Mouse (Mus musculus): ENCODE measurements around the gene Itga9.

Itga9 gene

DNA sequence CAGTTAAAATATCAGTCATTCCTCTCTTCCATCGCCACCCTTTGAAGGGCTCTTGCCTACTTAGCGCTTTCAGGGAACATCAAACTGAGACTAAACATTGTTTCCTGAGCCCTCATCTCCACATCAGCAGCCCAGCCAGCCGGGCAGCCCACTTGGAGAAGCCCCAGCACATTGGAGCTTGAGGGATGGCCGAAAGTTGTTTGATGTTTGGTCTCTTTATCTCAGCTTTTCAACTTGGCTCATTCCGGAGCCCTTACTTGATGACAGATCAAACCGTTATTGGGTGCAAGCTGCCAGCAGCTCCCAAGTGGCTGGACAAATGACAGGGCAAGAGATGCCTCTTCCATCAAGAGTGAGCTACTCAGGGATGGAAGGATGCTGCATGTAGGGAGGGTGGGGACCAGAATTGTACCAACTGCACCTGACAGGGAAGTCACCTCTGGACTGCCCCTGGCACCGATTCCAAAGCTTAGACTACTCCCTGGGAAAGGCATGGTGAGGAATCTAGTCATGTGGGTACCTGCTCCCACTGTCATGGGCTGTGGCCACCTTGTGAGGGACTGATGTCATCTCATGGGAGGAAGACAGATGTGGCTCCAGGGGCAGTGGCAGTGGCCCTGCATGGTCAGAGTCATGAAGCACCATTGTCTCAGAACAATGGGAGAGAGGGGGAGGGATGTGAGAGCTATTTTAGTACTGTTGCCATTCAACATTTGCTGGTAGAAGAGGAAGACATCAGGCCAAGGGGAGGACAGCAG lies 232.6 kb downstream of the Itga9 start:
- no peak for DNase-seq

DNA sequence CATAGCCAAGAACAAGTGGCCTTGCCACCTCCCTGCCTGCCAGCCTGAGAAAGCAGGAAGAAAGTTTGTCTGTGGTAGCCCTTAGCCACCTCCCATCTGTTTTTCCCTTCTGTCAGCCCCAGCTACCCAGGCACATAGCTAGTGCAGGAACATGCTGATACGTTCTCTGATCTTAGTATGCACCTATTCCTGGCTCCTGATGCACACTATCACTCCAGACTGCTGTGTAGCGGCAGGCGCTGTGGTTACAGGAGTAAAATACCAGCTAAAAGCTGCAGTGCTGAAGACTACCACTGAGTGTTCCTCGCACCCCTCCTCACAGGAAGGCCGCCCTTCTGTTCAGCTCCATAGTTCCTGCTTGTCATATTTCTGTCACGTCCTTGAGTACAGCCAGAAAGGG lies 234.8 kb downstream of the Itga9 start:
- peak; percentile 16 for DNase-seq

DNA sequence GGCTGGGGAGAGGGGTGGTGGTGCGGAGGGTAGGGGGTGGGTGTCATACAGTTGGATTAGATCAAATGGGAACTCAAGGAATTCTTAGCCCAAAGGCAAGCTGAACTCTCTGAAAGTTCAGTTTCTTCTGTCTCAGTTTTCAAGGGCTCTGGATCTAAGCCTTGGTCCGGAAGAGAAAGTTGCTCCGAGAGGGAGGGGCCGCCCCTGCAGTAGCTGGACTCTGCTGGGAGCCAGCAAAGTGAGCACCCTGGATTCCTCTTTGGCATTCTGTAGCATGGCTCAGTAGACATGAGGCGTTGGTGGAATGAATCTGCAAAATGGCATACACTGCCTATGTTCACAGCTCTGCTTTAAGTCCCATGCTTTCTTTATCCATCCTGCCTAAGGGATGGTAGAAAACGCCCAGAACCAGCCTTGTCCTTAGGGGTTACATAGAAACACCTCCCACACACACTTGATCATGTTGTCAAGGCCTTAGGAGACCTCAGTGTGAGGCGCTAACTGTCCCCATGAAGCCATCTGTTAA lies 235.5 kb downstream of the Itga9 start:
- DNase-seq = no peak

DNA sequence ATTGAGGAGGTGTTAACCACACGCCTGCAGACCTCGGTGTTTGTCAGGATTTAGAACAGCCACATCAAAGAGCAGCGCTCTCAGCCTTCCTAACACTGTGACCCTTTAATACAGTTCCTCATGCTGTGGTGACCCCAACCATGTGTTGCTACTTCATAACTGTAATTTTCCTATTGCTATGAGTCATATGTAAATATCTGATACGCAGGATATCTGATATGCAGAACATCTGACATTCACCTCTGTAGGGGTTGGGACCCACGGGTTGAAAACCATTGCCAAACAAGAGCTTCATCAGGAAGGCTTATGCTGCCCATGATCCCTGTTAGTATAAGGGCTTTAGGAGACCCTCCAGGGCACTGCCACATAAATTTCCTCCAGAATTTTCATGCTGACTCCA lies 237.2 kb downstream of the Itga9 start:
- DNase-seq = no peak

DNA sequence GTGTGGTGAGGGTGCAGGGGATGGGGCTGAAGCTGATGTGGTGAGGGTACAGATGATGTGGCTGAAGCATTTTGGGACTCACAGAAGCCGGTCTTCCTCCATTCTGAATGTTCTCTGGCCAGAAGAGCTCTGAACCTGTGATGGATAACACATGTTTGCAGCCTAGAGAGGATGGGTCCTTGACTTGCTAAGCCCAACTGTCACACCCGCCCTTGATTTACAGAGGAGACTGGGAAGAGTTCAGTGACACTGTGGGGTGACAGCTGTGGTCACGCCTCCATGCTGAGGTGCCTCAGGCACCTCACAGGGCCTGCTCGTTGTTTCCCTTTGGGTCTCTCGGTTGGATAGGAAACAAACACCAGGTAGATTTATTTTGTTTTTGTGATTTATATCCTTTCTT lies 238.5 kb downstream of the Itga9 start:
- DNase-seq = no peak

DNA sequence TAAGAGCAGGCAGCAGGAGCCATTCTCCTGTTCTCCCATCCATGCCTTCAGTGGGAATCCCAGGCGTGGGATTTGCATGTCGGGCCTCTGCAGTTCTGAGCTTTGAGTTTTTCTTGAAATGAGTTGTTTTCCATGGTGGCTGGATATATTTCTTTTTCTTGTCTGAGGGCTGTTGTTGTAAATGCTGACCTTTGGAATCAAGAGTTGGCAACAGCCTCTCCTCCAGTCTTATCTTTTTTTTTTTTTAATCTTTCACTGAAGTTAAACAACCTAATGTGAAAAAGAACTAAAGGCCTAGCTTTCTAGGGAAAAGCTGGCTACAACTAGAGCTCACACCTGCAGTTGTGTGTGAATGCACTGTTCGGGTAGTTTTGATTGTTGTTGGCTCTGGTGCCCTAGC lies 240.3 kb downstream of the Itga9 start:
- no peak for DNase-seq

DNA sequence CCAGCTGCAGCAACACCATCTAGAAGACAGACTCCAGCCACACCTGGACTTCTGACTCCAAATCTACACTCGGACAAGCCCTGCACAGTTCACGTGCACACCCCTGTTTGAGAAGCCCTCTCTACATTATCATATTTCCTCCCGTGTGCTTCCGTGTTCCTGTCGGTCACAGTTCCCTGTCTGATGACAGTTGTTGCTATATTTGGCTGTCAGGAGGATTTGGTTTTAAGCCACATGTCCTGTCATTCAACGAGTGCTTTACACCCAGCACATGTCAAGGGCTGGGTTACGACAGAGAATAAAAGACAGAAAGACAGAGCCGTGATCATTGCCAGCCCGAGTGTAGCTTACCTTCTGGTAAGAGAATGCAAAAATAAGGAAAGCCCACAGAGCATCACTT lies 250.2 kb downstream of the Itga9 start:
- no peak for DNase-seq

DNA sequence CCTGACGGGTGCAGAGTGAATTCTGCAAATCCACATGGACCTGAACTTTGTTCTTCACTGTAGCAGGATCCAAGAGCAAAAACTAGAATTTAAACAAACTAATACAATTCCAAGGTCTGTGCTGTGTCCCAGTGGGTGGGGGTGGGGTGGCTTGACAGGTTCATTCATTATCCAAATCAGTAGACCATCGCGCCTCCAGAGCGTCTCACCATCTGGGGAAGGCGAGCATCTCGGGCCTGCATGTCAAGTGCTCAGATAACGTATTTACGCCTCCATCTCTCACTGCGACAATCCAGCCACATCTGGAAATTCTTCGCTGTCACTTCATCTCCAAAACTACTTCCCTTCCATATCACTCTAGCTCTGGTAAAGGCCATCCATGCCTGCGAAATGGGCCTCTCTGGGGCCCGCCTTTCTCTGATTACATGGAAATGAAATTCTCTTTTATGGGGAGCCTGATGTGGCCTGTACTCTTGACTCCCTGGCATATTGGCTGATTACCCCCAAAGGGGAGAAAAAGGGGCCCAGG lies 254.2 kb downstream of the Itga9 start:
- DNase-seq = no peak

DNA sequence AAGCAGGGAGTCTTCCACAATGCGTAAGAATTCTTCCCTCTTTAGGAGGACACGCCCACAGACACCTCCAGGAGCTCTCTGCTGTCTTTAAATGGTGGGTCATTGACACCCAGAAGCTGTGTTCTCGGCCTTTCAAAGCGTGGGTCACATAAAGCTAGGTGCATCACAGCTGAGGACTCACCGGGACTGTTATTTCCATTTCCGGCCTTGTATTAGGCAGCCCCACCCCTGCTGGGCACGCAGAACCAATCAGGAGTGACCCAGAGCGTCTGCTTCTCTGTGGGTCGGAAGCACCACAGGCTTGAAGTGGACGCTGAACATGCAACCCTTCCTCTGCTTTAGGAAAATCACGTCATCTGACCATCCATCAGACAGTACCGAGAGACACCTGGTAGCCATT lies 255.7 kb downstream of the Itga9 start:
- no peak for DNase-seq

DNA sequence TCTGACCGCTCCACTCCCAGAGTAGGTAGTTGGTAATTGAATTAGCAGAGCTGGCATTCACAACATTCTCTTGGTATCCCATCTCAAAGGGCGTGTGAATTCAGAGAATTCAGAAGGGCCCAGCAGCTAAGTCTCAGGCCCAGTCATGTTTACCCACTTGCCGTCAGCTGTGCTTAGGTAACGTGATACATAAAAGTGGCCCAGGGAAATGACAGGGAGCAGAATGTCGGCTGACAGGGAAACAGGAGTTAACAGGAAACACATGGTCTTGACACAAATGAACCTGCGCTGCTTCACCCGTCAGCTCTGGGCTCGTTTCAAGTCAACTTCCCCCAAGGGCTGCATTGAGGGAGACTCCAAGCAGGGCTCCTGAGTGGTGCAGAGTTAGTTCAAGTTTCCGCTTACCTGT lies 256.4 kb downstream of the Itga9 start:
- no peak for DNase-seq

DNA sequence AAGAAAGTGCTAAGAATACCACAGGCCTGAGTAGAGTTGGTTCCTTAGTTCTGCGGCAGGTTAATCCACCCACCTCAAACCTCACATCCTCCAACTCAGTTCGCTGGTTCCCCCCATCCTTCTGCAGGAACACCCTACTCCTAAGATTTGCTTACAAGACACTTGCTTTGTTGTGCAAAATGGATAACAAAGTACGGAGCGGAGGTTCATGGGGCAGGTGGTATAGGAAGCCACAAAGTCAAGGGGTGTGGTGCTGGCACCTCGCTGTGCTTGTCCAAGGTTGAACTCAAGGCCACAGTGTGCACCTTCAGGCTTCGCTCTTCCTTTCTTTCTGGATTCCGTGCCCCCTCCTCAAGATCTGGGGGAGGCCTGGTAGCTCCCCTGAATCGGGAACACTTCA lies 257.0 kb downstream of the Itga9 start:
- no peak for DNase-seq

DNA sequence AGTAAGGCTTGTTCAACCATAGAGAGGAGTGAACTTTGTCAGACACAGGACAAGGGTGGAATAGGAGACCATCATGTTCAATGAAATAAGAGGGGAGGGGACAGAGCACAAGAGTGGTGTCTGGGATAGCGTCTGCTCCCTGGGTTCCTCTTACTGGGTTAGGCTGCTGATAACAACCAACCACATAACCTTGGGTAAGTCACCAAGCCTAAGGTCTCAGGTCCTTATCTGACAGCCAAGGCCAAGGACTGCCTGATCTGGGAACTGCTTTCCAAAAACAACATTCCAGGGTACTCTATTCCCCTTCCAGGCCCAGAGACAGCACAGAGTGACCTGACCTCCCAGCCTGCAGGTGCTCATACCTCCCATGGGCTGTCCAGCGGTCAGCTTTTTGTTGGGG lies 260.5 kb downstream of the Itga9 start:
- no peak for DNase-seq

DNA sequence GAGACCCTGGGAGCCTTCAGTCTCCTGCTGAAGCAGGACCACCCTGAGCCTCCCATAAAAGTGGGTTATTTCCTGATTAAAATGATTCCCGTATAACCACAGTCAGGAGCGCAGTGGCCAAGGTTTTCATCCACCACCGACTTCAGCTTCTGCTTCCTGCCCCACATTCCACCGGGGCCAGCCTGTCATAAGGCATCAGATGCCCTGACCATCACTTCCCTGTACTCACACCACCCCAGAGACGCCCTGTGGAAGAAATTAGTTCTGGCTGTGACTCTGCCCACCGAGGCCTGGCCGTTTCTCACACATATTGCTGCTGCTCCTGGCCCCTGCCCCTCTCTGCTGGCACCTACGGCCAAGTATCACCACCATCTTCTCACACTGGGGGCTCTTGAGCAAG lies 261.4 kb downstream of the Itga9 start:
- DNase-seq = no peak

DNA sequence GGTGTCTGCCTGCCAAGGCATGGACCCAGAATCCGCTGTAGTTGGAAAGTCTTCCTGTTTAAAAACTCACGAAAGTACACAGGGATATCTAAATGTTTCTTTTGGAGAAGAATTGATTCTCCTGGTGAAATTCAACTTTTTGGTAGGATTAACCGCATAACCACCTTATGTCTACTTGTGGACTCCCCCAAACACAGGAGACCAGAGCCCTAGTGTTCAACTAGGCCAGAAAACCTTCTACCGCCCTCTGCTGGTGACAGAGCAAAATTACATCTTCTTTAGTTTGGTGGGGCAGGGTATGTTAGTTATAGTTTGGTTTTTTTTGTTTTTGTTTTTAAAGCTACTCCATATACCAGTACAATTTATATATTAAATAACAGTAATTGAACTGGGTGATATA lies 264.6 kb downstream of the Itga9 start:
- DNase-seq = peak; percentile 24

DNA sequence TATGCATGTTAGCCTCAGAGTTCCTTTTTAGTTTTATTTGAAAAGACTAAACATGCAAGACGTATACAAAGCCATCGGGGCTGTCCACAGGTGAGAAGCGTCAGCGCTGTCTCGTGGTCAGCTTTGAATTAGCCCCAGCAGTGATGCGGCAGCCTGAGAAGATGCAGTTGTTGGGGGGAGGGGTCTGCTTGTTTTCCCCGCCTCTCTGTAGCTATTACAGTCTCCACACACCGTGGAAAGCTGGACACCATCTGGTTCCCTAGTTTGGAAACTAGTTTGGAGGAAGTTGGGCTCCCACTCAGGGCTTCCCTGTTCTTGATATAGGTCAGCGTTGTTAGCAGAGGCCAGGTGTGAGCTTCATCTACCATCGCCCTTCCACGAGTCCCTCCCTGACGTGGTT lies 266.5 kb downstream of the Itga9 start:
- DNase-seq = no peak

DNA sequence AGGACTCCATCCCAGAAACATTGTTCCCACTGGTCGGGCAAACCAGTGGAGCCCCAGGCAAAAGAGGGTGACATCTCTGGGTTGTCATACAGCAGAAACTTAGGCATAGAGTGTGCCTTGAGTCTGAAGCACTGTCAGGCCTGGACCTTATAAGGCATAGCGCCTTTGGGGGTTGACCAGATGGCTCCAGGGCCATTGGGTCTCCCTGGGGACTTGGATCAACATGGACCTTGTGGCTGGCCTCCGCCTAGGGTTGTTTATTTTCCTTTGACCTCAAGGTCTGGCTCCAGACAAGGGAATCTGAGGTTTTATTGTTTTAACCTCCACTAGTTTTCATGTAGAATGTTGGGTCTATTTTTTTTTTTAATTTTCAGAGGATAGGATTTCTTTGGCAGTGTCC lies 267.1 kb downstream of the Itga9 start:
- no peak for DNase-seq

DNA sequence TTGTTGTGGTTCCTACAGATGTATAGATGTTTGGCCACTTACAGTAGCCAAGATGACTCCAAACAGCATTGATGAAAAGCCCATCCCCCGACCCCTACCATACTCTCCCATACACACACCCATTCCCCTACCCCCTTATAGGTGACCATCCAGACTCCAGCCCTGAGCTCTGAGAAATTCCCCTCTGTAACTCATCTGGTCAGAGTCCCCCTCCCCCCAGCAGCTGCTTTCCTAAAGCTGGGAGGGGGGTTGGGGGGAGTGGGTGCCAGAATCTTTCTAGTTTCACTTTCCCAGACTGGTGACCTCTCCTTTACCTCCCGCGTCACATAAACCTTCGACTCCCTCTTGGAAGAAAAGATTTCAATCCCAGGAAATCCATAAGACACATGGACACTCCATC lies 269.2 kb downstream of the Itga9 start:
- no peak for DNase-seq

DNA sequence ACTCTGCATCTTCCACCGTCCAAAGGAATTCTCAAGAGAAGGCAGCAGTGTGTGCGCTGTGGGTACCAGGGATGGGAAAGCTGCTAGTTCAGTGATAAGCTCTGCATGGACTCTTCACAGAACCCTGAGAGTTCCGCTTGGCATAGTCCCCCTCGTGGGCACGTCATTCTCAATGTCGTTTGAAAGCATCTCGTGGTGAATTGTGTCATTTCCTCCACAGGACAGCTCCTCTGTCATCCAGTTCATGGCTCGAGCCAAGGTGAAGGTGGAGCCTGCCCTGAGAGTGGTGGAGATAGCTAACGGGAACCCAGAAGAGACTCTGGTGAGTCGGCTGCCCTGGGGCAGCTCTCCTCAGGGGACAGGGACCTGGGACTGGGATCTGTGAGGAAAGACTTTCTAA lies 270.4 kb downstream of the Itga9 start:
- no peak for DNase-seq

DNA sequence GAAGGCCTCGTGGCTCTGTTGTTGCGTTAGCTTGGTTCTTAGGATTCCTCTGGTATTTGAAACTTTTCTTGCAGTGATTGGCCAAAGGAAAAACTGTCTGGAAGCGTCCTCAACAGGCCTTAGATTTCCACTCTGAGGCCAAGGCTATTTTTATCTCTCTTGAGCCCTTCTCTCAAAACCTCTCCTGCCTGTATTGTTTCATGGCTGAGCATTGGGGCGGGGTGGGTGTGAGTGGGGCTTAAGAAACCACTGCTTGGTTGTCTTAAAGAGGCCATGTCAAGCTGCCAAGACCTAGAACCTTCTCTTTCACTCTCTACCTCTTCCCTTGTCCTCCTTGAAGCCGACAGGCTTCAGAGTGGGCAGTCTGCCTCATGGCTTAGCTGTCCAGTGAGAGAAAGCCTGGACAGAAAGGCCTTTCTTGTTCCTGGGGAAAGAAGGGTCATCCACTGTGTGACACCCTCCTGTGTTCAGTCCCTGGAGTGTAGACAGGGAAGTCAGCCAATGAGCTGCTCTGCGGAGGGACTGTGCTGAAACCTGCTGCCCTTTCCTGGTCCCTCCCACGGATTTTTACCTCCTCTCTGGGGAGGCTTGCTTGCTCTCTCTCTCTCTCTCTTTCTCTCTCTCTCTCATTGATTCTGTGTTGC lies 271.0 kb downstream of the Itga9 start:
- DNase-seq = no peak

DNA sequence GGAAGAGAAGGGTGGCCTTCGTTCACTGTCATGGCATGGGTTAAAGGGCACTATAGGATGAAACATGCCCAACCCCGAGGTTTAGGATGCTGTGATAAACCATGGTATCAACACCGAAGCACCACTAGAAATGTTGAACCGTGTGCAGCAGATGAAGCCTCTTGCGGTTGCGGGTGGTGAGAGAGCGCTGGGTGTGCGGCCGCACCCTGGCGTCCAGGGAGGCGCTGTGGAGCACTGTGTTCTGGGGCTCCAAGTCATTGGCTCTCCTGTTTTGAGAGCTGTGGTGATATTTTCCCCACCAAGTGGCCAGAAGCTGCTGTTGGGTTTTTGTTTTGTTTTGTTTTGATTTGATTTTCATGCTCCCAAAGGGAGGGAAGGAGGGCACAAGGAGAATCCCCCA lies 272.1 kb downstream of the Itga9 start:
- no peak for DNase-seq

DNA sequence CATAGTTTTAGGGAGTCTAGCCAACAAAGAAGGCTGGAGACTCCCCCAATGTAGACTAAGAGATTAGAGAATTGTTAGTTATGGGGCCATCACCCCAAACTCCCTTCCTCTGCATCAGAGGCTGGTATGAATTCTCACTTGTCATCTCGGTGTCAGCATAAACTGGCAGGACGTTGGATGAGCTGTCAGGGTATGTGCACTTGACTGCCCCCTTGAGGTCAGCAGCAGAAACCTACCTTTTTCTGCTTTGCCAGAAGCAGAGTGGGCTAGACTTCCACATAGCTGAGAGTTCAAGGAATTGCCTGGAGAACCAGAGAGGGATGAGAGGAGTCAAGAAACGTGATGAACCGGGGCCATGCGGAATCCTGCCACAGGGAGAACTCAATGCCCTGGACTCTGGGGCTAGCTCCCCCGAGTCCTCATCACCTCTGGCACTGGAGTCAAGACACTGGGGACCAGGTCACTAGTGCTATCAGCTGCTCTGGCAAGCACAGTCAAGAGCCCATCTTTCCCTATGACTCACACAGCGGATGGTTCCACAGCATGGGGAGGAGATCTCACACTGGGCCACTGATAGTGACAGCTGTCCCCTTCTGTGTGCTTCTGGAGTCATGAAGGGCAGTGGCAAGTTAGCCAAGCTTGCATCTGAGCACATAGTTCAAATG lies 274.9 kb downstream of the Itga9 start:
- no peak for DNase-seq

DNA sequence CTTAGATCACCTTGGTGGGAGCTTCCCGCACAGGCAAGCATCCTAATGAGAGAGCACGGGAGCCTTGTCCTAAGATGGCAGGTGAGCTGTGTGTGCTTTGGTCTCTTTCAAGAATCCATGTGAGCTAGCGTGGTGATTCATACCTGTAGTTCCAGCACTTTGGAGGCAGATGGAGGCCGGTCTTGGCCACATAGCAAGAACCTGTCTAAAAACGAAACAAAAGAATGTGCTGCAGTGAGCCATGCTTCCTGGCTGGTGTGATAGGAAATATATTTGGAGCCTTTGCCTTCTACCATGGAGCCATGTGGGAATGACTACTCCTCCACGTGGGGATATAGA lies 275.4 kb downstream of the Itga9 start:
- no peak for DNase-seq

DNA sequence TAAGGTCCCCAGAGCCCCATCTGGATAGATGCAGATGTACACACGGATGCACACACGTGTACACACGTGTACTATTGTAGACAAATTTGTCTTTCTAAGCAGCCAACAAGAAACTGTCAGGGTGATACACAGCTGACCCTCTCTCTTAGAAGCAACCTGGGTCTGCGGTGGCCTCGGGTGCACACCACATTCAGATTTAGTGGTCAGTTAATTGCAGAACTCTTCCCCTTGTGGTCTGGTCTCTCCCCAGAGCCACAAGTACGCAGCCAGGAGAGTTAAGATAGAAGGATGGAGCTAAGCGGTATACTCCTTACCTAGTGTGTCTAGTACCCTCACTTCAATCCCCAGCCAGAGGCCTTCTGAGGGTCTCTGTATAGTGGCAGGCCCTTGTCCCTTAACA lies 276.7 kb downstream of the Itga9 start:
- no peak for DNase-seq

DNA sequence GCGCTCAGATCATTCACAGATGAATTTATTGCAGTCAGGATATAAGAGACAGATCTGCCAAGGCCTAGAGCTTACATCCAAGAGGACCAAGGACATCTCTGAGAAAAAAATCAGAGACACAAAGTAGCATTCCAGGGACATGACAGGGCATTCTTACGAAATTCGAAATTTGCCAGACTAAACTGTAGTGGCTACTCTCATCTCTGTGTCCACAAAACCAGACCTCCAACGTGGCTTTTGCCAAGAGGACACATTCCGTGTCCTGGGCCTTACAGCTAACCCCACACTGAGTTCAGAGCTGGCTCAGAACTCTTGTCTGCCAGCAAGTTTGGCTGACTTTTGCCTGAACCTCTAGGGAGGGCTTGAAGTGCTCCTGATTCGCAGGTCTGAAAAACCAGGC lies 279.3 kb downstream of the Itga9 start:
- no peak for DNase-seq
